Mouse (Mus musculus) spleen, adult 12 weeks (tissue): ENCODE results near the gene Pipox.

Experiments used
- DNase-seq: peaks from one replicate; pipeline ENCODE4 v3.0.0; 2022; ENCODE audit warnings: low spot score

The Pipox gene

GRCm38 (mm10) chr11:77875847-77876759 lies 17.8 kb downstream of the Pipox start:
- DNase-seq, result no peak

- DNase-seq, result no peak
Measured at GRCm38 (mm10) chr11:77875269-77875668, 18.6 kb downstream of the Pipox start.

- no peak for DNase-seq
Measured at GRCm38 (mm10) chr11:77874685-77875231, 19.1 kb downstream of the Pipox start.

- DNase-seq, result no peak
Measured at GRCm38 (mm10) chr11:77873116-77873515, 20.8 kb downstream of the Pipox start.

GRCm38 (mm10) chr11:77872685-77873084 lies 21.2 kb downstream of the Pipox start:
- no peak for DNase-seq

GRCm38 (mm10) chr11:77872236-77872635 lies 21.7 kb downstream of the Pipox start:
- no peak for DNase-seq

- no peak for DNase-seq
Measured at GRCm38 (mm10) chr11:77871436-77871835, 22.5 kb downstream of the Pipox start.

- no peak for DNase-seq
Measured at GRCm38 (mm10) chr11:77867419-77868083, 26.3 kb downstream of the Pipox start.

GRCm38 (mm10) chr11:77864771-77865170 lies 29.1 kb downstream of the Pipox start:
- DNase-seq, result no peak

- DNase-seq, result no peak
Measured at GRCm38 (mm10) chr11:77862887-77863286, 31.0 kb downstream of the Pipox start.

GRCm38 (mm10) chr11:77860947-77861346 lies 32.9 kb downstream of the Pipox start:
- no peak for DNase-seq

- no peak for DNase-seq
Measured at GRCm38 (mm10) chr11:77858589-77858988, 35.3 kb downstream of the Pipox start.

- DNase-seq, result no peak
Measured at GRCm38 (mm10) chr11:77857089-77857488, 36.8 kb downstream of the Pipox start.

- DNase-seq, result no peak
Measured at GRCm38 (mm10) chr11:77855396-77855795, 38.5 kb downstream of the Pipox start.

GRCm38 (mm10) chr11:77854641-77855040 lies 39.3 kb downstream of the Pipox start:
- DNase-seq, result no peak

- DNase-seq, result no peak
Measured at GRCm38 (mm10) chr11:77852941-77853668, 40.8 kb downstream of the Pipox start.

GRCm38 (mm10) chr11:77852195-77852594 lies 41.7 kb downstream of the Pipox start:
- no peak for DNase-seq

- DNase-seq, result no peak
Measured at GRCm38 (mm10) chr11:77851483-77852010, 42.3 kb downstream of the Pipox start.

- DNase-seq, result no peak
Measured at GRCm38 (mm10) chr11:77850401-77851244, 43.3 kb downstream of the Pipox start.

- no peak for DNase-seq
Measured at GRCm38 (mm10) chr11:77849151-77849550, 44.7 kb downstream of the Pipox start.

- no peak for DNase-seq
Measured at GRCm38 (mm10) chr11:77848131-77848530, 45.8 kb downstream of the Pipox start.
